Mouse (Mus musculus) c-Kit-negative CD71-positive TER-119-positive erythroid progenitor cells, embryonic 14.5 days (primary cell): ENCODE measurements around the gene Coq7.
A peak's percentile ranks its signal among the peaks of the same experiment; 100 is the strongest.

Source experiments
- DNase-seq: peaks from one replicate; pipeline ENCODE4 v3.0.0-alpha.2; 2013; ENCODE audit warnings: low read depth, low spot score

Gene Coq7

DNA sequence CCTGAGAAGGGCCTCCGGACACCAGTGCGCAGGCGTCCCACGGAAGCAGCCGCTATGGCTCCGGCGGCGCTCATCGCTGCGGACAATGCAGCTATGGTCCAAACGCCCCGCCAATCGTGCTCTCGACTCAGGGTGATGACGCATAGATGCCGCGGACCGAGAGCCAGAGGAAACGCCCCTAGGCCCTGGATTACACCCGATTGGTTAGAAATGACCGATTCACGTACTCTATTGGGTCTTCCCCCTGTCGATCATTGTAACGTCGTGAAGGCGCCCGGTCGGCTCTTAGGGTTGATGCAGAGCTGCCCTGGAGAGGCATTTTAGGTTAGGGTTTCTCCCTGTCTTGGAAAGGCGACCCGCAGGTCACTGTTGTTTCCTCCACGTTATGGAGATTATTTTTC lies at the start of gene Coq7:
Coq7 (minus strand) TSS at position 179 of the 401 bp plus-strand sequence.
- DNase-seq, result peak; percentile 99

DNA sequence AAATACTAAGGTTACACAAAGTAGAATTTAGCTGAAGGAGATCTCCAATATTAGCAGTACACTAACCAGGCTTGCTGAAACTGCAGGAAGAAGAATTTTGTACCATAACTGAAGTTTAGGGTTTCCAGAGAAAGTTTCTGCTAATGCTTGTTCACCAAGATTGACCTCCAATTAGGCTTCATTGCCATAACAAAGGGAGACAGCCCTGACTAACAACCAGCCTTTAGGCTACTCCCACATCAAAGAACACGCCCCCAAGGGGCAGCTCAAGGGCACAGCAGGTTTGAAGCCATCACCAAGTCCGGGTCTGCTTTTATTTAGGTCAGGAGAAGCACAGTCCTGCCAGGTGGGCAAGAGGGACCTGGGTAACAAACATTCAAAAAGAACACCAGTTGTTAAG lies 46.8 kb upstream of the Coq7 start:
- DNase-seq, result no peak

- no peak for DNase-seq
Observed at GRCm38 (mm10) chr7:118578269-118578668, 45.1 kb upstream of the Coq7 start.

DNA sequence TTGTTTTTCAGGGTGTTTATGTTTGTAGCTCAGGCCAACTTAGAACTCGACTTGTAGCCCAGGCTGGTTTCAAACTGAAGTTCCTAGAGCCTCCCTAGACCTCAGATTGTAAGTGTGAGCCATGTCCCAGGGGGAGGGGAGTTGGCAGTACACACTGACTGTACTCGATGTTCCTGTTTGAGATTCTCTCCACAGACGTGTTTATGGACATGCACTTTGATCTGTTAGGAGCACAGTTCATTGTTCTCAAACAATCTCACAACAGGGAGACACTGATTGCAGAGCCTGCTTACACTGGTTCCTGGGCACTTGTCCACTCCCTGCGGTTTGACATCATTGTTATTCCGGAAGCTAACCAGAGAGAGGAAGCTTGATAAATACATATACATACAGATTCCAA lies 38.9 kb upstream of the Coq7 start:
- no peak for DNase-seq

DNA sequence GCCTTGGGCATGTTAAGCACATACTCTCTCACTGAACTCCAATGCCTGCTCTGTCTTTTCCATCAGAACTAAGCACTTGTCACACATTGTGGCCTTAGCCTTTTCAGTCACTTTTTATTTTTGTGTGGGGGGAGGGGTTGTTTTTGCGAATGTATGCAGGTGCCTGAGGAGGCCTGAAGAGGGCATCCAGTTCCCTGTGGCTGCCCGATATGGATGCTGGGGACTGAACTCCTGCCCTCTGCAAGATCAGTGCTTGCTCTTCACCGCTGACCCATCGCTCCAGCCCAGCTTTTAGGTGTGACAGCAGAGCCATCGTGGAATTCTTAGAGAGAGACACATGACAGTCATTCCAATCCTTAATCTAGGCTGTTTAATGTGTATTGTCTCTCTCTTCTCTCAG lies 38.2 kb upstream of the Coq7 start:
- DNase-seq, result no peak

GRCm38 (mm10) chr7:118569121-118569543 lies 36.0 kb upstream of the Coq7 start:
- DNase-seq, result no peak

DNA sequence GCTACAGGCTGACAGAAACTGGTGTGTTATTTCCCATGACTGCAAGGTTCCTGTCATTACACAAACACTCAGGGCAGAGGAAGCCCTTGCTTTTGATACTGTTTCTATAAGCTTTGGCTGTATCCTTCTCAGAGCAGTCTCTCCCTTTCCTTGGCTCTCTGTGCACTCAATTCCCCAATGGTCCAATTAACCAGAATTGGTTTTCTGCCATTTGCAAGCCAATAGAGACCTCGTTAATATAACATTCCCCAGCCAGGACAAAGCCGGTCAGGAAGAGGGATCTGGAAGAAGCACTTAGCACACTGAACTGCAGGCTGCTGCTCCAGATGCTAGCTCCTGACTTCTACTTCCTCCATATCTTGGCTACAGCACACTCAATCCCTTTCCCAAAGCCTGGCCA lies 21.1 kb upstream of the Coq7 start:
- DNase-seq, result no peak

DNA sequence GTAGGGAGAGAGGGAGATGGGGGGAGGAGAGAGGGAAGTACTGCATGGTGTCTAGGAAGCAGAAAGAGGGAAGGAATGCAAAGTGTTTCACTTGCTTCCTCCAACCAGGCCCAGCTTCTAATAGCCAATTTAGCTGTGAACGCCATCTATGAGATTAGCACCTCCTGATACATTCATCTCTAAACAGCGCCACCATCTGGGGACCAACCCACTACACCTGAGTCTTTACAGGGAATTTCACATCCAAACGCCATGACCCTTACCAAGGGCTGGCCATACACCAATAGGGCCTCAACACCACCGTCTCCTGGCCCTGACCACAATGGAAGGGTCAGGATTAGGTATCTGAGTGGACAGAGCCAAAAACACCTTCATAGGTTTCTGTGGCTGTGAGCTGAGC lies 20.7 kb upstream of the Coq7 start:
- no peak for DNase-seq

DNA sequence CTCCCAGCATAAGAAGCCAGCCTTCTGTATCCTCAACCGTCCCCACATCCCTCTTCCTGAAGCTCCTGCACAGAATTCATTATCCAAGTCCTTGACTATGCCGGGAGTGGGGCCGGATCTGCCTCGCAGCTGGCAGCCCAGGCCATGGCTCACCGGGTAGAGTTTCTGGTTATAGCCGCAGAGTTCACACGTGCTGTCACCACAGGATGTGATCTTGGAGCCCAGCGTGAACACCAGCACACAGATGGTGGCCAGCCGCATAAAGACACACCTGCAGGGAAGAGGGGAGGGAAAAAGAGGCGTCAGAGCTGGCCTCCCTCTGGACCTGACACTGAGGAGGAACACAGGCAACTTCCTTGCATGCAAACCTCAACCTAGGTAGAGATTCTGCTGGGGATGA lies 14.3 kb upstream of the Coq7 start:
- no peak for DNase-seq

- no peak for DNase-seq
Observed at GRCm38 (mm10) chr7:118544128-118544527, 11.0 kb upstream of the Coq7 start.

DNA sequence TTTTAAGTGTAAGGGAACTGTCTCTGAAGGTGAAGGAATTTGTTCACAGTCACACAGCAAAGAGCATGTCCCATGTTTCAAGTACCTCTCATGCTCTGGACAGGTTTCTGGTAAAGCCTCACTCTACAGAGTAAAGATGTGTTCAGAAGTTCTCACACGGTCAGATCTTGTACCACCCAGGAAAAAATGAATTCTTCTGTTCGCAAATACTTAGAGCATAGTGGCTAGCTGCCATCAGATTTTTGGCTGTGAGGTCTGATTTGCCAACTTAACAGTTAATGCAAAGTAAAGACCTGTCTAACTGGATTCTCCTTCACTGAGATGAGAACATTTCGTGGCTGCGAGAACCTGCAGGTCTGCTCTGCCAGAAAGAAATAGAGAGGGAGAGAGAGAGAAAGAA lies 1.9 kb upstream of the Coq7 start:
- DNase-seq, result no peak

DNA sequence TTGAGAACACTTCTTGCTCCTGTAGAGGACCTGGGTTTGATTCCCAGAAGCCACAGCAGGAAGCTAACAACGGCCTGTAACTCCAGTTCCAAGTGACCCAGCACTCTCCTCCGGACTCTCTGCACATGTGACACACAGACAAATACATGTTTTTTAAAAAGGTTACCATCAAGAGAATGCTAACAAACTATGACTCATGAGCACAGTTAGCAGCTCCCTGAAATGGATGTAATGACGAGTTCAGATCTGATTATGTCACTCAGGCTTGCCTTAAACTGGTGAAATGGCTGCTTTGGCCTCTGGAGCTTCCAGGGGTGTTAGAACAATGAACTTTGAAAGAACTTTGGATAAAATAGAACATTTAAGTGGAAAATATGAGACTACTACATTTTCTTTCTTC lies 1.2 kb upstream of the Coq7 start:
- no peak for DNase-seq

DNA sequence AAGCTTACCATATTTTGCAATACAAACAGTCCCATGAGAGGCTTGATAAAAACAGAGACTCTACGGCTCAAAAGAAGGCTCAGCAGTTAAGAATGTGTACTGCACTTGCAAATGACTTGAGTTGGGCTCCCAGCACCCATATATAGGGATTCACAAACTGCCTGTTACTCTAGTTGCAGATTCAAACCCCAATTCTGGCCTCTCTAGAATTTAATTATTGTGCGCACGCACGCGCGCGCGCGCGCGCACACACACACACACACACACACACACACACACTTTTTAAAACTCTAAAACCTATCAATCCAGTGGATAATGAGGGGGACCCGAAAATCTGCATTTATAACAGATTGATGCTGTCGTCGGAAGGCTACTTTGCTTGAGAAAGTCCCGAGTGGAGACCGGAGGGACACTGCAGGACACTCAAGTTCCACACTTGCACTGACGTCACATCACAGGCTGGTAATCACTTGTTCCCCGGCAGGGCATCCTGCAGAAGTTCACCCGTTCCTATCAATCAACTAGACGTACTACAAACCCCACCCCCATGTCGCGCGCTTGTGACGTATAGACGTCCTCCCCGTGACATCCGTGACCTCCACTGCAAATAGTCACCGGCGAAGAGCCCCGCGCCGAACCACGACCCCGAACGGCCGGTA lies 508 bp downstream of the Coq7 start:
- peak; percentile 95 for DNase-seq

GRCm38 (mm10) chr7:118526967-118527366 lies 6.2 kb downstream of the Coq7 start:
- no peak for DNase-seq

DNA sequence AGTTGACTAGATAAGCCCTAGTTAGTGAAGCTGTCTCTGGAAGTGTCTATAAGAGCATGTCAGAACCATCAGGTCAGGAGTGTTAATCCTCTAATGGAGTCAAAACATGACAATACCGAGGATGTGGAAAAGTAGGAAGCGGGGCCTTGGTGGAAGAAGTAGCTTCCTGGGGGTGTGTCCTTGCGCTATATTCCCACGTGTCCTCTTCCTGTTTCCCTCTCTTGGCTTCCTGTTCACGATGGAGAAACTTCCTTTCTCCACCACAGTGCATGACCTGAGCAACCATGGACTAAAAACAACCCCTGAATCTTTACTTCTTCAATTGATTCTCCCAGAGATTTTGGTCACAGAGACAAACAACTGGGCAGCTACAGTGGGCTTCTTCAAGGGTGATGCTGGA lies 11.1 kb downstream of the Coq7 start:
- no peak for DNase-seq

GRCm38 (mm10) chr7:118519661-118520060 lies 13.5 kb downstream of the Coq7 start:
- no peak for DNase-seq

DNA sequence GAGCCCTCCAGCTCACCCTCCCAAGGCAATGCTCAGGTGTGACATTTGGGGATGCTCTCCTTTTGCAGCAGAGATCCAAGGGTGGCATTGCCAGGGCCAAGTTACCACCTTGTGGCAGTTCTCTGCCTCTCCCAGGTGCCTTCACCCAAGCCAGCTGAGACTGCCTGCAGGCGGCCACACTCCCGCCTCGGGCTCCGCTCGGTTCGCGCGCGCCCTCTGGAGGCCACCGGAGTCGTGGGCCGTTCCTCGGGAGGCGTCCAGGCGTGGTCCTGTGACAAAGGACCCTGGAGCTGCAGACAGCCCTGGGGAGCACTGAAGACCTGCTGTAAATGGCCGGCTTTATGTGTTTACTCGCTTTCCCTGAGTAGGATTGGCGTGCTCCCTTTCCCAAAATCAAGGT lies 14.5 kb downstream of the Coq7 start:
- no peak for DNase-seq

DNA sequence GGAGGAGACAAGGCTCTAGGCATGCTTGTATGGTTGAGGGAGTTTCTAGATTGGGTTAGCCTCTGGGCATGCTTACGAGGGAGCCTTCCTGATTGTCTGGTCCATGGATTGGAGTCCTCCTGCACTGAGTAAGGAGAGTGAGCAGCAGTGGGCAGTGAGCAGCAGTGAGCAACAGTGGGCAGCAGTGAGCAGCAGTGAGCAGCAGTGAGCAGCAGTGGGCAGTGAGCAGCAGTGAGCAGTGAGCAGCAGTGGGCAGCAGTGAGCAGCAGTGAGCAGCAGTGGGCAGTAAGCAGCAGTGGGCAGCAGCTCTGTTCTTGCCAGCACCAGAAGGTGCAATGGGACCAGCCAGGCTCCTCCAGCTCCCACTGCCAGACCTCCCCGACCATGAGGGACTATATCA lies 15.3 kb downstream of the Coq7 start:
- DNase-seq, result no peak

GRCm38 (mm10) chr7:118508556-118508955 lies 24.6 kb downstream of the Coq7 start:
- no peak for DNase-seq

DNA sequence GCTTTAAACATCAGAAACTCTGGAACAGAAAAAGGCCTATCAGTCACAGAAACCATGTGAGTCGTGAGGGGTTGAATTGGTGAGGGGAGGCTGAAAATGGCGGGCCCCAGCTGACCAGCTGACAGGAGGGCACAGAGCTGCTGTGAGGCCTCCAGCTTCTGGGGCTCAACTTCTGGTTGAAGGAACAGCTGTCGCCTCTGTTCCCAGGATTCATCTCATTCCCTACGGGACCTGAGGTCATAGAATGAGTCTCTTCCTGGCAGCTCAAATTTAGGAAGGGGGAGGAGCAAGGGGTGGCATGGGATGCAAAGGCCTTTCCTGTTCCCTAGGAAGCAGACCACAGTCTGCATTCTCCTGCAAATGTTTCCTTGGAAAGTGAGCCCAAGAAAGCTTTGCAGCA lies 29.3 kb downstream of the Coq7 start:
- no peak for DNase-seq

DNA sequence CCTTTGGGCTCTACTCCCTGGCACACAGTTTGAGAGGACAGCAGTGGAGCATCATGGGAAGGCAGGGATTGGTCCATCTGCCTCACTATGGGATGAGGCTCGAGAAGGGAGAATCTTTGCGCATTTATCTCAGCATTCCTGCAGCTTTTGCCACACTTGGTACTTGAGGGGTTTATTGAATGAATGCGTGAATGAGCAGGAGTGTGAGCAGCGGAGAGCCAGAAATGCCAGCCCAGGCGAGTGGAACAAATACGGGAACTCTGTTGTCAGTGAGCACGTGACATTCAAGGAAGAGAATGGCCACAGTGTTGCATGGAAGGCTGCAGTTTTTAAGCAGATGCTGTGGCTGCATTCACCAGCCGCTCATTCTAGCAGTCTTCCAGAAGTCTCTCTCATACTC lies 30.8 kb downstream of the Coq7 start:
- no peak for DNase-seq

DNA sequence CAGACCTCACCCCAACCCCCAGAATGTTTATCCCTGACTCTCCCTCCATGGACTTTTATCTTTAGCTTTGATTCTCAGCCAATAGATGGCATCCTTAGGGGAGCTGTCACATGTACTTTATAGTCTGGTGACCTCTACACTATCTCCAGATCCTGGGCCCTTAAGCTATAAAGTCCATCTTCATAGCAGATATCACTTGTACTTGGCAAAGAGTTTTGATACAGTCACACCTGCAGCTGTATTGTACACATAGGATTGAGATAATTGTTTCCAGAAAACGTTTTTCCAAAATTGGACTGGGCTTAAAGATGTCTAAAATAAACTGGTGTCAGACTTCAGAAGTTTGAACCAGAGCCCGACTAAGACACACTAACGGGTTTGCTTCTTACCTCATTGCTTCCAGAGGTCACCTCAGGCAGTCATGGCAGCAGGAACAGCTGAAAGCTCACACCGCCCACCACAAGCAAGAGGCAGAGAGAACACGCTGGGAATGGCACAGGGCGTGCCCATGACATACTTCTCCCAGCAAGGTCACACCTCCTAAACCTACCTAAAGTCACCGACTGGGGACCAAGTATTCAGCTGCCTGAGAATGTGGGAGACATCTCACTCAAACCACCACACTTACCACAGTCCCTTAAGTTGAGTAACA lies 33.2 kb downstream of the Coq7 start:
- no peak for DNase-seq

GRCm38 (mm10) chr7:118498984-118499783 lies 34.0 kb downstream of the Coq7 start:
- DNase-seq, result no peak
